Mouse (Mus musculus): ENCODE data around the gene Spg11. TPM values are rescaled to one million over a fixed set of nuclear protein-coding genes. Genes with fewer than 3 reads are reported as not detected.
A peak's percentile ranks its signal among the peaks of the same experiment; 100 is the strongest.

The Spg11 gene
- 8.3 and 8.8 TPM in 2 replicates for polyA plus RNA-seq (2016; fragmentation: Nextera tagmentation; extraction: Ambion mirVana)

- peak within 1 kb of the TSS; percentile 73 for H3K4me2 ChIP-seq
- WGBS, result under 1% methylated on average over 47 of the region's 47 CpGs
- peak within 1 kb of the TSS; percentile 96 for H3K27ac ChIP-seq (ENCODE audit: poor library complexity, severe bottlenecking)
- peaks cover 13% of the 10 kb centered on the region for H3K36me3 ChIP-seq
- H3K9me3 ChIP-seq (replicated peaks), result no peaks in the 10 kb centered on the region
- 0 out of 2 replicates have a peak, but pooled peaks cover 7% of the 10 kb centered on the region for H3K4me1 ChIP-seq (replicated peaks)
- H3K27me3 ChIP-seq (replicated peaks), result no peaks in the 10 kb centered on the region
- ATAC-seq (ENCODE audit: insufficient number of reproducible peaks, low FRiP score), result peak; percentile 99
- H3K9ac ChIP-seq, result peak within 1 kb of the TSS; percentile 90
- peak within 1 kb of the TSS; percentile 74 for H3K4me3 ChIP-seq
These were observed at the start of gene Spg11 for GRCm38 (mm10) chr2:122117961-122118958. Gene Spg11, minus strand, starts transcription at chr2:122118386.

DNA sequence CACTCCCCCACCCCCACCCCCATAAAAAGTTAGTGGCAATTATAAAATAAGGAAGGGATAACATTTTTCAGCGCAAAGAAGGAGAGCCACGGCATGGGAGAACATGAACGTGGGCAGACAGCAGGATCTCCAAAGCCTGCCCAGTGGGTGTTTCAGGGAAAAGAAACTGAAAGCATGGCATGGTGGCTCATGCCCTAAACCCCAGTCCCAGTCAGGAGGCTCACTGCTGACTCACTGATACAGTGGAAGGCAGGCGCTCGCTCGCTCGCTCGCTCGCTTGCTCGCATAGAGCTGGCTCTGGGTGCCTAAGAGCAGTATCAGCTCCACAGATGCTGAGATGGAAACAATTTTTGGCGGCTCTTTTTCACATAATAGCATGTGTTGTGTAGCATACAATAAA, 46.1 kb upstream of the Spg11 start:
- ATAC-seq (ENCODE audit: insufficient number of reproducible peaks, low FRiP score), result no peak
- 74% methylated on average over 11 of the region's 11 CpGs for WGBS
- H3K27ac ChIP-seq (ENCODE audit: poor library complexity, severe bottlenecking), result no peak overlapping the region

GRCm38 (mm10) chr2:122163430-122164195, 45.4 kb upstream of the Spg11 start:
- WGBS, result 72% methylated on average over 13 of the region's 13 CpGs
- H3K4me2 ChIP-seq, result no peak overlapping the region
- no peaks in the 10 kb centered on the region for H3K27me3 ChIP-seq (replicated peaks)
- no peak overlapping the region for H3K27ac ChIP-seq (ENCODE audit: poor library complexity, severe bottlenecking)
- no peak for ATAC-seq (ENCODE audit: insufficient number of reproducible peaks, low FRiP score)
- H3K4me3 ChIP-seq, result no peak overlapping the region
- no peaks in the 10 kb centered on the region for H3K9me3 ChIP-seq (replicated peaks)
- H3K36me3 ChIP-seq, result no peaks in the 10 kb centered on the region
- no peak overlapping the region for H3K9ac ChIP-seq
- peaks cover 27% of the 10 kb centered on the region for H3K4me1 ChIP-seq (replicated peaks)

More for the DNA sequence above, 46.1 kb upstream of the Spg11 start:
- no peaks in the 10 kb centered on the region for H3K27me3 ChIP-seq (replicated peaks)
- no peak overlapping the region for H3K9ac ChIP-seq
- H3K36me3 ChIP-seq, result no peaks in the 10 kb centered on the region
- no peak overlapping the region for H3K4me2 ChIP-seq
- no peaks in the 10 kb centered on the region for H3K9me3 ChIP-seq (replicated peaks)
- no peak overlapping the region for H3K4me3 ChIP-seq
- H3K4me1 ChIP-seq (replicated peaks), result peaks cover 20% of the 10 kb centered on the region

DNA sequence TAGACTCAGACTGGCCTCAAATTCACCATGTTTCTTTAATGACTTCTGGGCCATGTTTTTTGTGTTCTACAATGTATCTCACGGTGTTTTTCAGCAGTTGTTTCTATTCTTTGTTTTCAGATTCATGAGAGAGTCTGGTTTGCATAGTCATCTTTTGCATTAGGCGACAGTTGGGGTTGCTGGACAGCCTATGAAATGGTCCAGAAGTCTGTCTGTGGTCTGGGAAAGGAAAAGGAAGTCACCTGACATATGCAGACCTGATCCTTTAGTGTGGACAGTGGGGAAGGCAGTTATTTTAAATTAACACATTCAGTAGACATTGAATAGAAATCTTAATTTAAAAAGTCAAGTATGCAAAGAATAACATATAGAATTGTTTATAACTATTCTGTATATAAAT, 44.3 kb upstream of the Spg11 start:
- Histone ChIP-seq H3K4me3 (no peak overlapping the region), H3K36me3 (no peaks in the 10 kb centered on the region), H3K9ac (no peak overlapping the region), H3K27ac (ENCODE audit: poor library complexity, severe bottlenecking) (no peak overlapping the region), H3K4me2 (no peak overlapping the region), H3K4me1 (replicated peaks) (peaks cover 33% of the 10 kb centered on the region), H3K9me3 (replicated peaks) (no peaks in the 10 kb centered on the region), H3K27me3 (replicated peaks) (no peaks in the 10 kb centered on the region)
- 80% methylated on average over 2 of the region's 2 CpGs for WGBS
- ATAC-seq (ENCODE audit: insufficient number of reproducible peaks, low FRiP score), result no peak

DNA sequence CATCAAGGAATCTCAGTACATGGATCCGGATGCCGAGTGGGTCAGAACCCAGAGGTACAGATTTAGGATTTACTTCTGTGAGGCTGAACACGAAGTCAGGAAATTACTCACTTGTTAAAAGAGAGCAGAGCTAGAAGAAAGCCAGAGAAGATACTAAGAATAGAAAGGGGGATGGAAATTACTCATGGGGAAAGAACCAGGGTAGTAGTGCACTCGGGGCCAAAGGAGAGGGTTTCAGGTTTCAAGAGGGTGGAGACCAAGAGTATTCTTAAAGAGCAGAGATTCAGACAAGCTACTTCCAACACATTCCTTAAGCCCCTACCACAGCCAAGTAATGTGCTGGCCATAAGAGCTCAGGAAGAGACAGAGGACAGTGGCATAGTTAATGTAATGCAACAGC, 43.4 kb upstream of the Spg11 start:
- peak overlapping the region; percentile 76 for H3K27ac ChIP-seq (ENCODE audit: poor library complexity, severe bottlenecking)
- WGBS, result 15% methylated on average over 4 of the region's 4 CpGs
- H3K36me3 ChIP-seq, result no peaks in the 10 kb centered on the region
- ATAC-seq (ENCODE audit: insufficient number of reproducible peaks, low FRiP score), result peak; percentile 57; the same call in 1 of the 2 replicates
- H3K9me3 ChIP-seq (replicated peaks), result no peaks in the 10 kb centered on the region
- no peak overlapping the region for H3K9ac ChIP-seq
- H3K4me1 ChIP-seq (replicated peaks), result peaks cover 33% of the 10 kb centered on the region
- no peak overlapping the region for H3K4me3 ChIP-seq
- H3K27me3 ChIP-seq (replicated peaks), result no peaks in the 10 kb centered on the region
- peak overlapping the region; percentile 13; the same call in 1 of the 2 replicates for H3K4me2 ChIP-seq

DNA sequence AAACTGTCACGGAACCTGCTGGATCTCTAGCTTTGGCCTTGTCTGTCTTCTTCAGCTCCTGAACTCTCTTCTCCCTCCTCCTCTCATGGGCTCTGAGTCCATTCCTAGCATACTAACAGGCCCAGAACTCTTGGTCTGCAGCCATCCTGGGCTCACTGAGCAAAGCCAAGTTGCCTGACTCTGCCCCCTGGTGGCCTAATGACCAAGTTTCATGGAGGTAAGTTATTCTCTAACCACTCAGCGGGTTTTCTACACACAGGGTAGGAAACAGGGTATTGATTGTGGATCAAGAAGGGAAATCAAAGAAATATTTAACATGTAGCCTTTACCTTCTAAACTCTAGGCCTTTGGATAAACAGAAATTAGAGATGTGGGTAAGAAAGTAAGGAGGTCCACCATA, 42.5 kb upstream of the Spg11 start, which contains the start of gene Trim69:
TSS of gene Trim69 (plus strand) at position 21 of the 400 bp plus-strand sequence.
- Histone ChIP-seq H3K4me1 (replicated peaks) (peaks cover 33% of the 10 kb centered on the region), H3K9ac (no peak within 1 kb of the TSS), H3K4me3 (no peak within 1 kb of the TSS), H3K27ac (ENCODE audit: poor library complexity, severe bottlenecking) (peak within 1 kb of the TSS; percentile 76), H3K9me3 (replicated peaks) (no peaks in the 10 kb centered on the region), H3K27me3 (replicated peaks) (no peaks in the 10 kb centered on the region), H3K36me3 (no peaks in the 10 kb centered on the region), H3K4me2 (peak within 1 kb of the TSS; percentile 13; the same call in 1 of the 2 replicates)
- peak; percentile 41; the same call in 1 of the 2 replicates for ATAC-seq (ENCODE audit: insufficient number of reproducible peaks, low FRiP score)
- 43% methylated on average over 2 of the region's 2 CpGs for WGBS

DNA sequence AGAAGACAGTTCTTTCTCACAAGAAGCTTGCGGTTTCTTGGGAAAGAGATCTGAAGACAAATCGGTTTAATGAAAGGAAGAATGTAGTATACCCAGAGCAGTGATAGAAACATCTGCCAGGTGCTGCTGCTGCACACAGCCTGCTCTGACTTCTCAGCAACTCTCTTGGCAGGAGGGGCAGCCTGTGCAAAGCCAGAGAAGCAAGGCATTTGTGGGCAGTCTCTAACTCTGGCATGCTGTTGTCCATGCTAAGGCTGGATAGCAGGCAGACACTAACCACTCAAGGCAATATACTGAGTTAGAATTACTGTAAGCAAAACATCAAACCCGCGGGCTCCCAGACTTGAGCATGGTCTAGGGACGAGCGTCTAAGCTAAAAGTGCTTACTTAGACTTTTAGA, 41.5 kb upstream of the Spg11 start:
- Histone ChIP-seq H3K9ac (no peak overlapping the region), H3K4me1 (replicated peaks) (peaks cover 33% of the 10 kb centered on the region), H3K4me3 (no peak overlapping the region), H3K36me3 (peaks cover 7% of the 10 kb centered on the region; the same call in 1 of the 2 replicates), H3K9me3 (replicated peaks) (no peaks in the 10 kb centered on the region), H3K4me2 (no peak overlapping the region), H3K27ac (ENCODE audit: poor library complexity, severe bottlenecking) (no peak overlapping the region), H3K27me3 (replicated peaks) (no peaks in the 10 kb centered on the region)
- WGBS, result 78% methylated on average over 6 of the region's 6 CpGs
- ATAC-seq (ENCODE audit: insufficient number of reproducible peaks, low FRiP score), result no peak

DNA sequence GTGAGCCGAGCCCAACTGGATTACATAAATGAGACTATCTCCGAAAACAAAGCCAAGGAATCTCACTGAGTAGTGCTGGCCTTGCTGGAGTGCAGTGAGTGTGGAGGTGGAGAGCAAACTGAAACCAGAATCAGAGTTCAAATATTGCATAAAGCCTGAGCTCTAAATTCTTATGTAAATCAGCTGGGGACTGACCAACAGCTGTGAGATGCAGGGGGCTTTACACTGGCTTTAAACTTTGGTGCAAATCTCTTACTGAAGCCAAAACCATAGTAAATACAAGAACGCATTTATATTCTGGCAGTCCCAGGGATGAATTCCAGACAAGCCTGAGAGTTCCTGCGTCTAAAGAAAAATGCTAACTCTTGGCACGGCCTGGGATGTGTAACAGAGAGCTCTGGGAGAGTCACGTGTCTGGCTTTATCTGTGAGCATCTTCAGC, 40.2 kb upstream of the Spg11 start:
- Histone ChIP-seq H3K9me3 (replicated peaks) (no peaks in the 10 kb centered on the region), H3K9ac (no peak overlapping the region), H3K27ac (ENCODE audit: poor library complexity, severe bottlenecking) (no peak overlapping the region; the same call in 1 of the 2 replicates), H3K36me3 (peaks cover 15% of the 10 kb centered on the region), H3K27me3 (replicated peaks) (no peaks in the 10 kb centered on the region), H3K4me1 (replicated peaks) (peaks cover 22% of the 10 kb centered on the region), H3K4me2 (no peak overlapping the region), H3K4me3 (no peak overlapping the region)
- no peak for ATAC-seq (ENCODE audit: insufficient number of reproducible peaks, low FRiP score)
- 31% methylated on average over 6 of the region's 6 CpGs for WGBS

- Histone ChIP-seq H3K36me3 (peaks cover 20% of the 10 kb centered on the region), H3K27me3 (replicated peaks) (no peaks in the 10 kb centered on the region), H3K9ac (no peak overlapping the region), H3K4me1 (replicated peaks) (peaks cover 22% of the 10 kb centered on the region), H3K27ac (ENCODE audit: poor library complexity, severe bottlenecking) (no peak overlapping the region), H3K9me3 (replicated peaks) (no peaks in the 10 kb centered on the region), H3K4me2 (no peak overlapping the region), H3K4me3 (no peak overlapping the region)
- ATAC-seq (ENCODE audit: insufficient number of reproducible peaks, low FRiP score), result no peak
These were observed 39.4 kb upstream of the Spg11 start for GRCm38 (mm10) chr2:122157561-122157960.

- no peak overlapping the region for H3K9ac ChIP-seq
- peaks cover 32% of the 10 kb centered on the region for H3K36me3 ChIP-seq
- ATAC-seq (ENCODE audit: insufficient number of reproducible peaks, low FRiP score), result no peak
- 83% methylated on average over 4 of the region's 4 CpGs for WGBS
- no peak overlapping the region for H3K4me3 ChIP-seq
- peaks cover 14% of the 10 kb centered on the region for H3K4me1 ChIP-seq (replicated peaks)
- no peaks in the 10 kb centered on the region for H3K9me3 ChIP-seq (replicated peaks)
- H3K4me2 ChIP-seq, result no peak overlapping the region
- H3K27ac ChIP-seq (ENCODE audit: poor library complexity, severe bottlenecking), result no peak overlapping the region
- no peaks in the 10 kb centered on the region for H3K27me3 ChIP-seq (replicated peaks)
These were observed 38.0 kb upstream of the Spg11 start for GRCm38 (mm10) chr2:122156051-122156700.

Data from heart, embryonic 12.5 days (tissue).